Mouse (Mus musculus): ENCODE measurements around the gene Tatdn2.

GRCm38 (mm10) chr6:113717541-113717940 is 20.7 kb downstream of the Tatdn2 start:
- TF ChIP-seq SRF (IDR thresholded peaks at IDR 0.05; ENCODE audit: control insufficient read depth, insufficient read length, low read depth), result no peak
- no peak for TF ChIP-seq POLR2A (IDR thresholded peaks at IDR 0.05; ENCODE audit: insufficient read length, low read depth)
- no peak for TF ChIP-seq MYOG (IDR thresholded peaks at IDR 0.05; ENCODE audit: control insufficient read depth in 1 of 3, insufficient read depth in 1 of 3, insufficient read length in 2 of 3, low read depth in 2 of 3)
- TF ChIP-seq POLR2AphosphoS2 (IDR thresholded peaks at IDR 0.05; ENCODE audit: insufficient read length, low read depth), result no peak
- TF ChIP-seq USF1 (IDR thresholded peaks at IDR 0.05; ENCODE audit: low read depth), result no peak
- no peak for TF ChIP-seq MAX (IDR thresholded peaks at IDR 0.05; ENCODE audit: low read depth)
